Comparison of ENCODE assay signal across 8 mouse cellular contexts in the genomic region with DNA sequence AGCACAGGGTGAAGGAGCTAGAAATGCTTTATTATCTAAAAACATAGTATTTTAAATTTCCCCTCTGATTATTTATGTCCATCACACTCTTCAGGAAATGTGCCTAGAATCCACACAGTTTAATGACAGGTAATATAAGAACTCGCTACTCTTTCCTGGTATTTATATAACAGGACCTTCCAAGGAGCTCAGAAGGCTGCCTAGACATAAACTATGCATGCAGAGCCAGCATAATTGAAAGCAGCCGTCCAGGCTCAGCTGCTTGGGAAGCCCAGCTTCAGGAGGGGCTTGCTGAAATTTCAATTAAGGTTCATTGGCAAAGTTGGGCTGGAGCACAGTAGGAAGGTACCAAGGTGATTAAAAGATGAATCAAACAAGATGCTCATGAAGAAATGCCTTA. TPM values are rescaled to one million over a fixed set of nuclear protein-coding genes. Genes with fewer than 3 reads are reported as not detected.
DNase-seq lines count a peak whose midpoint lies in the region; ATAC-seq and TF ChIP-seq lines count a peak whose summit lies in the region.

No protein-coding gene starts in this region.

- no peaks in the 10 kb centered on the region for H3K27me3 ChIP-seq in heart, adult 2 months (ENCODE audit: control insufficient read depth, insufficient read depth, low read length)
- H3K27me3 ChIP-seq in hindbrain, embryonic 15.5 days, result no peaks in the 10 kb centered on the region
- no peaks in the 10 kb centered on the region for H3K27me3 ChIP-seq in midbrain, embryonic 13.5 days

- no peaks in the 10 kb centered on the region; the same call in 1 of the 2 replicates for H3K36me3 ChIP-seq in heart, adult 2 months (ENCODE audit: control insufficient read depth, insufficient read depth, low read length)
- H3K36me3 ChIP-seq in hindbrain, embryonic 15.5 days, result no peaks in the 10 kb centered on the region
- H3K36me3 ChIP-seq in midbrain, embryonic 13.5 days, result peaks cover 5% of the 10 kb centered on the region; the same call in 1 of the 2 replicates

- no peak overlapping the region; the same call in 1 of the 2 replicates for H3K27ac ChIP-seq in heart, adult 2 months
- peak overlapping the region; percentile 17; the same call in 1 of the 2 replicates for H3K27ac ChIP-seq in hindbrain, embryonic 15.5 days (replicated peaks)
- H3K27ac ChIP-seq in midbrain, embryonic 13.5 days, result no peak overlapping the region

- ATAC-seq in hindbrain, embryonic 15.5 days (ENCODE audit: low FRiP score, low read depth), result no peak
- no peak for ATAC-seq in midbrain, embryonic 13.5 days

- intact Hi-C loops in heart, adult 2 months (cut with DNase I), result loop anchor here (5.0 kb wide), 1 partner anchor 65 kb away; no protein-coding TSS in a partner anchor

- H3K4me1 ChIP-seq in heart, adult 2 months (ENCODE audit: control insufficient read depth, insufficient read depth, low read length), result peaks cover 4% of the 10 kb centered on the region
- 0 out of 2 replicates have a peak, but pooled peaks cover 8% of the 10 kb centered on the region for H3K4me1 ChIP-seq in hindbrain, embryonic 15.5 days (replicated peaks)
- peaks cover 30% of the 10 kb centered on the region for H3K4me1 ChIP-seq in midbrain, embryonic 13.5 days (replicated peaks)

- TF ChIP-seq EP300 in heart, adult 2 months (IDR thresholded peaks at IDR 0.05; ENCODE audit: insufficient read depth, low read depth, low read length), result no peak

- 51% methylated on average over 2 of the region's 2 CpGs for WGBS in heart, adult 2 months
- WGBS in hindbrain, embryonic 15.5 days, result 24% methylated on average over 2 of the region's 2 CpGs
- WGBS in midbrain, embryonic 13.5 days, result 33% methylated on average over 2 of the region's 2 CpGs

- no peaks in the 10 kb centered on the region for H3K9me3 ChIP-seq in hindbrain, embryonic 15.5 days
- H3K9me3 ChIP-seq in midbrain, embryonic 13.5 days, result no peaks in the 10 kb centered on the region

- no peak overlapping the region for H3K9ac ChIP-seq in heart, adult 2 months (ENCODE audit: low read depth, low read length)
- no peak overlapping the region for H3K9ac ChIP-seq in hindbrain, embryonic 15.5 days
- 0 out of 2 replicates have a peak overlapping the region, but pooled peaks have one; percentile 44 for H3K9ac ChIP-seq in midbrain, embryonic 13.5 days (replicated peaks)

- peak overlapping the region; percentile 1; the same call in 1 of the 2 replicates for H3K4me3 ChIP-seq in heart, adult 2 months
- H3K4me3 ChIP-seq in hindbrain, embryonic 15.5 days, result peak overlapping the region; percentile 13; the same call in 1 of the 2 replicates
- peak overlapping the region; percentile 38 for H3K4me3 ChIP-seq in midbrain, embryonic 13.5 days (replicated peaks)

- H3K4me2 ChIP-seq in hindbrain, embryonic 15.5 days, result peak overlapping the region; percentile 46
- peak overlapping the region; percentile 52 for H3K4me2 ChIP-seq in midbrain, embryonic 13.5 days (replicated peaks)

- TF ChIP-seq CTCF in heart, adult 2 months (IDR thresholded peaks at IDR 0.05), result no peak

- TF ChIP-seq POLR2A in heart, adult 2 months (IDR thresholded peaks at IDR 0.05; ENCODE audit: insufficient read depth, low read depth, low read length), result no peak

- no peak for DNase-seq in heart, adult 2 months
- no peak for DNase-seq in heart, adult 18-20 months
- peak; percentile 40 for DNase-seq in embryo, embryonic 11.5 days (ENCODE audit: low read depth, low spot score)
- DNase-seq in left cerebral cortex, adult 9 months (ENCODE audit: low spot score in 2 of 2), result no peak
- no peak for DNase-seq in urinary bladder, postnatal 36 days (ENCODE audit: low spot score in 2 of 2)
- DNase-seq in ovary, adult 18-20 months (ENCODE audit: low spot score), result no peak

- no peaks in the 10 kb centered on the region for H3K79me2 ChIP-seq in heart, adult 2 months (replicated peaks; ENCODE audit: control insufficient read depth, insufficient read depth, low read length)

RNA-seq across cellular contexts. Expression of a gene that starts 2.2 kb away (rescaled TPM):
- total RNA-seq in heart, adult 2 months (2021), result 10 to 100 TPM; 14.7 to 15.3 TPM
- 5.8 and 9.6 TPM in 2 replicates for polyA plus RNA-seq in heart, adult 2 months (2012; rRNA removed)
- total RNA-seq in heart, adult 18-20 months (2021), result 10 to 100 TPM; 16.7 to 23.8 TPM
- polyA plus RNA-seq in hindbrain, embryonic 15.5 days (2015; fragmentation: Nextera tagmentation; extraction: Ambion mirVana), result 36.2 TPM in 2 replicates
- polyA plus RNA-seq in midbrain, embryonic 13.5 days (2015; fragmentation: Nextera tagmentation; extraction: Ambion mirVana), result 38.5 and 44.4 TPM in 2 replicates
